Mouse (Mus musculus) thymus, postnatal 25 days (tissue): ENCODE data around the gene Speer4d.
"Not testable (repeated sequence)": the region's sequence is repeated elsewhere in the genome, so short reads cannot be mapped to it uniquely, and the experiment has no call there.

Source experiments
- DNase-seq: peaks from one replicate; pipeline ENCODE4 v3.0.0; 2022

Gene Speer4d

GRCm38 (mm10) chr5:15618764-15619163 is at the start of gene Speer4d:
TSS of gene Speer4d (plus strand) at chr5:15619064.
- not testable (repeated sequence) for DNase-seq

- not testable (repeated sequence) for DNase-seq
Observed at GRCm38 (mm10) chr5:15573735-15574134, 45.1 kb upstream of the Speer4d start.

GRCm38 (mm10) chr5:15577033-15577432 is 41.8 kb upstream of the Speer4d start, which contains the start of gene Gm21083:
TSS of gene Gm21083 (plus strand) at chr5:15577333.
- not testable (repeated sequence) for DNase-seq

GRCm38 (mm10) chr5:15586351-15586750 is 32.5 kb upstream of the Speer4d start:
- not testable (repeated sequence) for DNase-seq

- DNase-seq: not testable (repeated sequence)
Observed at GRCm38 (mm10) chr5:15588291-15588690, 30.6 kb upstream of the Speer4d start.

GRCm38 (mm10) chr5:15590635-15591034 is 28.2 kb upstream of the Speer4d start:
- DNase-seq: not testable (repeated sequence)

- not testable (repeated sequence) for DNase-seq
Observed at GRCm38 (mm10) chr5:15591577-15591976, 27.3 kb upstream of the Speer4d start.

- DNase-seq: not testable (repeated sequence)
Observed at GRCm38 (mm10) chr5:15598831-15599230, 20.0 kb upstream of the Speer4d start.

GRCm38 (mm10) chr5:15600342-15600741 is 18.5 kb upstream of the Speer4d start:
- not testable (repeated sequence) for DNase-seq

- not testable (repeated sequence) for DNase-seq
Observed at GRCm38 (mm10) chr5:15601481-15601880, 17.4 kb upstream of the Speer4d start.

GRCm38 (mm10) chr5:15601960-15602359 is 16.9 kb upstream of the Speer4d start:
- not testable (repeated sequence) for DNase-seq

GRCm38 (mm10) chr5:15602424-15602947 is 16.4 kb upstream of the Speer4d start:
- DNase-seq: not testable (repeated sequence)

GRCm38 (mm10) chr5:15603008-15603407 is 15.9 kb upstream of the Speer4d start:
- DNase-seq: not testable (repeated sequence)

- DNase-seq: not testable (repeated sequence)
Observed at GRCm38 (mm10) chr5:15603585-15603984, 15.3 kb upstream of the Speer4d start.

- peak; percentile 1 for DNase-seq
Observed at GRCm38 (mm10) chr5:15606677-15607076, 12.2 kb upstream of the Speer4d start.

- DNase-seq: not testable (repeated sequence)
Observed at GRCm38 (mm10) chr5:15610695-15611094, 8.2 kb upstream of the Speer4d start.

- not testable (repeated sequence) for DNase-seq
Observed at GRCm38 (mm10) chr5:15616195-15616594, 2.7 kb upstream of the Speer4d start.

GRCm38 (mm10) chr5:15628136-15628535 is 9.3 kb downstream of the Speer4d start:
- not testable (repeated sequence) for DNase-seq

GRCm38 (mm10) chr5:15630068-15630467 is 11.2 kb downstream of the Speer4d start:
- not testable (repeated sequence) for DNase-seq

- DNase-seq: not testable (repeated sequence)
Observed at GRCm38 (mm10) chr5:15637637-15638036, 18.8 kb downstream of the Speer4d start.

- DNase-seq: not testable (repeated sequence)
Observed at GRCm38 (mm10) chr5:15645707-15646106, 26.8 kb downstream of the Speer4d start.

GRCm38 (mm10) chr5:15652334-15652733 is 33.5 kb downstream of the Speer4d start:
- DNase-seq: not testable (repeated sequence)

GRCm38 (mm10) chr5:15656959-15657358 is 38.1 kb downstream of the Speer4d start, which contains the start of gene 4930572O03Rik:
TSS of gene 4930572O03Rik (minus strand) at chr5:15657059.
- DNase-seq: not testable (repeated sequence)

GRCm38 (mm10) chr5:15663847-15664246 is 45.0 kb downstream of the Speer4d start:
- DNase-seq: not testable (repeated sequence)

GRCm38 (mm10) chr5:15670789-15671188 is 51.9 kb downstream of the Speer4d start:
- DNase-seq: not testable (repeated sequence)
